Mouse (Mus musculus) myocyte (in vitro differentiated cells): ENCODE results near the gene Maats1. TPM values are rescaled to one million over a fixed set of nuclear protein-coding genes. Genes with fewer than 3 reads are reported as not detected.

Source experiments
- H3K27me3 ChIP-seq: one replicate; pipeline ENCODE4 v1.6.1; 2011; ENCODE audit not compliant: control insufficient read depth, insufficient read depth, insufficient read length
- H3K36me3 ChIP-seq: one replicate; pipeline ENCODE4 v1.6.1; 2011; ENCODE audit not compliant: control insufficient read depth, insufficient read depth
- H3K4me2 ChIP-seq: one replicate; pipeline ENCODE4 v1.6.1; 2011; ENCODE audit warnings: low read depth, control low read depth
- H3K4me3 ChIP-seq: one replicate; pipeline ENCODE4 v1.5.1; 2011; ENCODE audit warnings: mild to moderate bottlenecking, control low read depth, moderate library complexity
- H3K79me2 ChIP-seq: one replicate; pipeline ENCODE4 v1.6.1; 2011; ENCODE audit not compliant: control insufficient read depth, insufficient read depth
- H3ac ChIP-seq: one replicate; pipeline ENCODE4 v1.6.1; 2011; ENCODE audit not compliant: control insufficient read depth, insufficient read length
- CEBPB ChIP-seq: IDR thresholded peaks from 2 replicates; pipeline ENCODE4 v1.6.1; 2011; ENCODE audit warnings: mild to moderate bottlenecking, moderate library complexity; ENCODE audit not compliant: poor library complexity, insufficient read depth, severe bottlenecking
- E2F4 ChIP-seq: IDR thresholded peaks from one replicate; pipeline ENCODE4 v1.6.1; 2011; ENCODE audit warnings: mild to moderate bottlenecking, control low read depth, moderate library complexity; ENCODE audit not compliant: insufficient read depth
- MAX ChIP-seq: IDR thresholded peaks from one replicate; pipeline ENCODE4 v1.6.1; 2011; ENCODE audit warnings: low read depth, mild to moderate bottlenecking, control low read depth
- MYOD1 ChIP-seq, 3 experiments: IDR thresholded peaks; one replicate each; pipeline ENCODE4 v1.6.1; 2011; ENCODE audit warnings: control low read depth in 2 of 3, low read depth in 2 of 3, mild to moderate bottlenecking in 2 of 3, moderate library complexity in 1 of 3; ENCODE audit not compliant: insufficient read length in 2 of 3, control insufficient read depth in 1 of 3
- MYOG ChIP-seq, 3 experiments: IDR thresholded peaks; one replicate each; pipeline ENCODE4 v1.6.1; 2011; ENCODE audit warnings: control low read depth in 2 of 3, low read depth in 2 of 3, mild to moderate bottlenecking in 2 of 3; ENCODE audit not compliant: insufficient read length in 2 of 3, control insufficient read depth in 1 of 3, insufficient read depth in 1 of 3
- POLR2A ChIP-seq: IDR thresholded peaks from one replicate; pipeline ENCODE4 v1.6.1; 2011; ENCODE audit warnings: low read depth, mild to moderate bottlenecking, control low read depth, moderate library complexity; ENCODE audit not compliant: insufficient read length
- POLR2AphosphoS2 ChIP-seq: IDR thresholded peaks from one replicate; pipeline ENCODE4 v1.6.1; 2011; ENCODE audit warnings: low read depth, control low read depth; ENCODE audit not compliant: insufficient read length
- REST ChIP-seq: IDR thresholded peaks from one replicate; pipeline ENCODE4 v1.6.1; 2011; ENCODE audit warnings: mild to moderate bottlenecking, control low read depth, moderate library complexity; ENCODE audit not compliant: insufficient read depth, insufficient read length
- SRF ChIP-seq: IDR thresholded peaks from one replicate; pipeline ENCODE4 v1.6.1; 2011; ENCODE audit warnings: low read depth; ENCODE audit not compliant: control insufficient read depth, insufficient read length
- TCF12 ChIP-seq: IDR thresholded peaks from one replicate; pipeline ENCODE4 v1.6.1; 2011; ENCODE audit warnings: mild to moderate bottlenecking, control low read depth; ENCODE audit not compliant: poor library complexity, insufficient read depth, severe bottlenecking
- TCF3 ChIP-seq: IDR thresholded peaks from one replicate; pipeline ENCODE4 v1.6.1; 2011; ENCODE audit warnings: low read depth, control low read depth; ENCODE audit not compliant: insufficient read length
- USF1 ChIP-seq: IDR thresholded peaks from one replicate; pipeline ENCODE4 v1.6.1; 2011; ENCODE audit warnings: low read depth, mild to moderate bottlenecking, control low read depth, moderate library complexity
- polyA plus RNA-seq: library from polyadenylated mRNA; unstranded; fragments of >200 nt; fragmentation: generic; extraction: Trizol; gene quantifications from one replicate; pipeline ENCODE4 v1.2.1, GENCODE M21; 2012; ENCODE audit warnings: missing spikeins

The Maats1 gene
- polyA plus RNA-seq, 1 experiment = 1.1 TPM

GRCm38 (mm10) chr16:38283300-38283699 lies 58.6 kb downstream of the Maats1 start:
- TF ChIP-seq TCF3 (no peak), POLR2AphosphoS2 (no peak), MYOD1 (IDR thresholded peaks at IDR 0.05; ENCODE audit: control insufficient read depth in 1 of 3, insufficient read length in 2 of 3, low read depth in 2 of 3) (no peak), CEBPB (no peak), SRF (no peak), MYOG (IDR thresholded peaks at IDR 0.05; ENCODE audit: control insufficient read depth in 1 of 3, insufficient read depth in 1 of 3, insufficient read length in 2 of 3, low read depth in 2 of 3) (no peak), POLR2A (no peak), TCF12 (no peak)
- Histone ChIP-seq H3K4me3 (no peak overlapping the region), H3K27me3 (no peaks in the 10 kb centered on the region), H3ac (no peak overlapping the region), H3K4me2 (no peak overlapping the region), H3K79me2 (no peaks in the 10 kb centered on the region), H3K36me3 (no peaks in the 10 kb centered on the region)

GRCm38 (mm10) chr16:38282559-38283160 lies 59.3 kb downstream of the Maats1 start:
- H3K79me2 ChIP-seq = no peaks in the 10 kb centered on the region
- H3ac ChIP-seq = no peak overlapping the region
- TF ChIP-seq MYOG (IDR thresholded peaks at IDR 0.05; ENCODE audit: control insufficient read depth in 1 of 3, insufficient read depth in 1 of 3, insufficient read length in 2 of 3, low read depth in 2 of 3) (no peak), USF1 (no peak), TCF3 (no peak), SRF (no peak), REST (no peak), E2F4 (no peak), TCF12 (no peak), POLR2AphosphoS2 (no peak), MAX (no peak), POLR2A (no peak), CEBPB (no peak), MYOD1 (IDR thresholded peaks at IDR 0.05; ENCODE audit: control insufficient read depth in 1 of 3, insufficient read length in 2 of 3, low read depth in 2 of 3) (no peak)
- no peaks in the 10 kb centered on the region for H3K36me3 ChIP-seq
- no peak overlapping the region for H3K4me3 ChIP-seq
- H3K27me3 ChIP-seq = no peaks in the 10 kb centered on the region
- H3K4me2 ChIP-seq = peak overlapping the region; percentile 7

- Histone ChIP-seq H3K27me3 (no peaks in the 10 kb centered on the region), H3K4me3 (no peak overlapping the region), H3K4me2 (no peak overlapping the region), H3K79me2 (no peaks in the 10 kb centered on the region), H3ac (no peak overlapping the region), H3K36me3 (no peaks in the 10 kb centered on the region)
- TF ChIP-seq USF1 (no peak), TCF3 (no peak)
These were observed 61.0 kb downstream of the Maats1 start for GRCm38 (mm10) chr16:38280951-38281350.

GRCm38 (mm10) chr16:38279794-38280193 lies 62.1 kb downstream of the Maats1 start:
- Histone ChIP-seq H3K36me3 (no peaks in the 10 kb centered on the region), H3K27me3 (no peaks in the 10 kb centered on the region), H3ac (no peak overlapping the region), H3K4me2 (no peak overlapping the region), H3K4me3 (no peak overlapping the region), H3K79me2 (no peaks in the 10 kb centered on the region)
- no peak for TF ChIP-seq SRF

GRCm38 (mm10) chr16:38274737-38275136 lies 67.2 kb downstream of the Maats1 start:
- Histone ChIP-seq H3K79me2 (no peaks in the 10 kb centered on the region), H3ac (no peak overlapping the region), H3K4me3 (no peak overlapping the region), H3K27me3 (no peaks in the 10 kb centered on the region), H3K36me3 (no peaks in the 10 kb centered on the region), H3K4me2 (no peak overlapping the region)
- no peak for TF ChIP-seq REST
- no peak for TF ChIP-seq MAX
- no peak for TF ChIP-seq CEBPB
- TF ChIP-seq POLR2AphosphoS2 = no peak
- no peak for TF ChIP-seq USF1
- TF ChIP-seq TCF3 = no peak
- TF ChIP-seq SRF = no peak
- no peak for TF ChIP-seq TCF12
- TF ChIP-seq MYOG (IDR thresholded peaks at IDR 0.05; ENCODE audit: control insufficient read depth in 1 of 3, insufficient read depth in 1 of 3, insufficient read length in 2 of 3, low read depth in 2 of 3) = no peak
- no peak for TF ChIP-seq POLR2A
- TF ChIP-seq E2F4 = no peak
- no peak for TF ChIP-seq MYOD1 (IDR thresholded peaks at IDR 0.05; ENCODE audit: control insufficient read depth in 1 of 3, insufficient read length in 2 of 3, low read depth in 2 of 3)
